Mouse (Mus musculus): ENCODE results near the gene Adh5. TPM values are rescaled to one million over a fixed set of nuclear protein-coding genes. Genes with fewer than 3 reads are reported as not detected.

Gene Adh5
- polyA plus RNA-seq, 1 experiment, result not detected

DNA sequence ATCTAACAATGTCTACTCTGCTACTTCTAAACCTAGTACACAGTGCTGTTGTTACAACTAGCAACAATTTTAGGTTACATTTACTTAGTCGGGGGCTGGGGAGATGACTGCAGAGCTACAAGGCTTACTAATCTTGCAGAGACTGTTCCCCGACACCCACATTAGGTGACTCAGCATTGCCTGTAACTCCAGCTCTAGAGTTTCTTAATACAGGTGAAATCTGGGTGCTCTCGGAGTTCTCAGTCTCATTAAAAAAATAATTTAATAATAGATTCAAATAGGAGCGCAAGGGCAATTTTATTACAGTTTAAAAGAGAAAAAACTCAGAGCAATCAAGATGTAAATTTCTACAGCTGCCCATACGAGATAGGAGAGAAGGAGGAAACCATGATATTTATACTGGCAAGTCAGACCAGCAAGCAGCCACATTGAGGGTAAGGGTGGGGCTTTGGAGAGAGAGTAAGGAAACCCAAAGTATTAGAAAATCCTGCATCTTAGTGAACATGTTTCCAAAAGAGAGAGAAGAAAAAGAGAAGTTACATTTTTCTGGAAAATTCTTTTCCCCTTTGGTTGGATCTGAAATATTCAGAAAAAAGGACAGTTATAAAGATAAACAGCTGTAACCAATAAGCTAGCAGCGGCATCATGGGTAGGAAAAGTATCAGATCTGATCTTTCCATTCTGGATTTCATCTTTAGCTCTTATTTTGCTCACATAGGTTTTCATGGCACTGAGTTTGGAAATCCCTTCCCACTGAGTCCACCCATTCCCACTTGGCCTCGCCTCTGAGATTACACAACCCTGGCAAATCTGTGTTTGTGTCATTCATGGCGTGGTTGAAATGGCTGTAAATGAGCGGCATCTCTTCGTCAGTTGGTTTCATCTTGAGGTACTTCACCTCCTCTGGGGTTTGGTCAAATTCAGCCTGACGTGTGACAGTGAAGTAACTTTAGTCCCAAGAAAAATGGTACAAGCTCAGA, 52.6 kb downstream of the Adh5 start:
- H3K27ac ChIP-seq (ENCODE audit: insufficient read depth, low read depth, low read length), result no peak overlapping the region
- no peaks in the 10 kb centered on the region for H3K4me1 ChIP-seq (ENCODE audit: control insufficient read depth, insufficient read depth, low read length)
- TF ChIP-seq POLR2A (IDR thresholded peaks at IDR 0.05; ENCODE audit: insufficient read depth, low read depth, low read length) (no peak), CTCF (IDR thresholded peaks at IDR 0.05; ENCODE audit: insufficient read depth, low read depth, low read length) (no peak)
- 71% methylated on average over 11 of the region's 11 CpGs for WGBS
- H3K4me3 ChIP-seq (ENCODE audit: insufficient read depth, low read depth, low read length), result no peak overlapping the region

DNA sequence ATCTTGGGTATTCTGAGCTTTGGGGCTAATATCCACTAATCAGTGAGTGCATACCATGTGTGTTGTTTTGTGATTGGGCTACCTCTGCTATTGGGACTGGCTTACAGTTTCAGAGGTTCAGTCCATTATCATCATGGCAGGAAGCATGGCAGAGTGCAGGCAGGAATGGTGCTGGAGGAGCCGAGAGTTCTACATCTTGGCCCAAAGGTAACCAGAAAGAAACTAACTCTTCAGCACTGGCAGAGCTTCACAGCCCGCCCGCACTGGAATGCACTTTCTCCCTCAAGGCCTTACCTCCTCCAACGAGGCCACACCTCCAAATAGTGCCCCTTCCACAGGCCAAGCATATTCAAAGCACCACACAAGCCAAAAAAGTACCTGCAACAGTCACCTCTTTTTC, 55.8 kb downstream of the Adh5 start:
- no peaks in the 10 kb centered on the region for H3K4me1 ChIP-seq (ENCODE audit: control insufficient read depth, insufficient read depth, low read length)
- no peak overlapping the region for H3K4me3 ChIP-seq (ENCODE audit: insufficient read depth, low read depth, low read length)
- WGBS, result 81% methylated on average over 4 of the region's 4 CpGs
- no peak overlapping the region for H3K27ac ChIP-seq (ENCODE audit: insufficient read depth, low read depth, low read length)
- TF ChIP-seq POLR2A (IDR thresholded peaks at IDR 0.05; ENCODE audit: insufficient read depth, low read depth, low read length), result no peak
- no peak for TF ChIP-seq CTCF (IDR thresholded peaks at IDR 0.05; ENCODE audit: insufficient read depth, low read depth, low read length)

DNA sequence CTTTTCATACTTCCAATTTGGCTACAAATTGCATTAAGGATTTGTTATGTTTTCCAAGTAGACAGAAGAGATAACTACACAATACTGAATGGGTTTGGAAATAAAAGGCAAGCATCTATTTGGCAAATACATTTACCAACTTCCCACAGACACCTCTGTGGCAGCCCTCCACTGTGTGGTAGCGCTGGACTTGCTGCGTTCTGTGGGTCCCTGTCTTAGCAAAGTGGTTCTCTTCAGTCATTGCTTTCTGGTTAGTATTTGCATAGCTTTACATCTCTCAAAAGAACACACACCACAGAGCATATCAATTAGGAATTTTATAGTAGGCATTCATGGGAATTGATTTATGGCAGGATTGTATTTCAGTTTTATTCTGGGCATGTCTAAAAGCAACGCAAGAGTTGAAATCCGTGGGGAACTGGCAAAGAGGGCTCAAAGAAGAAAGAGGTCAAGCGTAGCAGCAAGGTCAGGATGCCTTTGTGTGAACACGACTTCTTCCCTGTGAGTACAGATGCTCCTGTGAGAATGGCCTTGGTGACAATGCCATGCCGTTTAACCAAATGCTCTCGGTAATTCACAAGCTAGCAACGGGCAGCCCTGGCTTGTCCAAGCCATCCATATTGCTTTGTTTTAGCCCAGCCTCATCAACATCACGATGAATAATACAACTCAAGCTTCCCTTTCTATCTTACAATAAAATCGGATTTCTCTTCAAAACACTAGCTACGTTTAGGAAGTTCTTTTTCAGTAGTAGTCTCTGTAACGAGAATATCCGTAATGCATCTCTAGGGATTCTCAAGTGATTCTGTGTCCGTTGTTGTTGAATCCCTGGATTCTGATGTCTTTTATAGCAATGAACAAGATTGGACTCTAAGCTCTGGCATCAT, 57.2 kb downstream of the Adh5 start:
- Histone ChIP-seq H3K4me1 (ENCODE audit: control insufficient read depth, insufficient read depth, low read length) (no peaks in the 10 kb centered on the region), H3K27ac (ENCODE audit: insufficient read depth, low read depth, low read length) (no peak overlapping the region), H3K4me3 (ENCODE audit: insufficient read depth, low read depth, low read length) (no peak overlapping the region)
- WGBS, result 75% methylated on average over 15 of the region's 15 CpGs
- TF ChIP-seq POLR2A (IDR thresholded peaks at IDR 0.05; ENCODE audit: insufficient read depth, low read depth, low read length) (no peak), CTCF (IDR thresholded peaks at IDR 0.05; ENCODE audit: insufficient read depth, low read depth, low read length) (no peak)

DNA sequence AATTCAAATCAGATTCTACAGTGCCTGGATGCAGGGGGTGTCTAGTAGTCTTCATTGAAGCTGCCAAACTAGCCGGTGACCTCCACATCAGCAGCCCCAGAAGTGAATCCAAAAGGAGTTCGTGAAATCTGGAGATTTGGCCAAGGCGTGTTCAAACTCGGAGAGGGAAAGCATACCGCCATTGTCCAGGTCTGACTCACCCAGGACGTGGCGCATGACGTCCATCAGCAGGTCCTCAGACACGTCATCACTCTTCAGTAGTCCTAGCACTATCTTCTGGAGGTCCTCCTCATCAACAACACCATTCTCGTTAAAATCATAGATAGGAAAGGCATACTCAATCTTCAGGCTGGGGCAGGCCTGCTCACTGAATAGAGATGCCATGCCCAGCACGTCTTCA, 60.9 kb downstream of the Adh5 start:
- TF ChIP-seq POLR2A (IDR thresholded peaks at IDR 0.05; ENCODE audit: insufficient read depth, low read depth, low read length), result no peak
- no peak for TF ChIP-seq CTCF (IDR thresholded peaks at IDR 0.05; ENCODE audit: insufficient read depth, low read depth, low read length)
- WGBS, result 91% methylated on average over 11 of the region's 11 CpGs
- Histone ChIP-seq H3K27ac (ENCODE audit: insufficient read depth, low read depth, low read length) (no peak overlapping the region), H3K4me1 (ENCODE audit: control insufficient read depth, insufficient read depth, low read length) (no peaks in the 10 kb centered on the region), H3K4me3 (ENCODE audit: insufficient read depth, low read depth, low read length) (no peak overlapping the region)

Other genes starting within 250 kb of the Adh5 start
- gene 4930579F01Rik, start 249.3 kb upstream of the Adh5 start, polyA plus RNA-seq (2012; ENCODE audit: insufficient read depth, insufficient read length, low replicate concordance, missing spikeins), result not detected in 2 replicates
- not detected in 2 replicates for gene Adh7, start 225.3 kb upstream of the Adh5 start, polyA plus RNA-seq (2012; ENCODE audit: insufficient read depth, insufficient read length, low replicate concordance, missing spikeins)
- gene Adh1, start 182.1 kb upstream of the Adh5 start, polyA plus RNA-seq (2012; ENCODE audit: insufficient read depth, insufficient read length, low replicate concordance, missing spikeins), result not detected in 2 replicates
- not detected in 2 replicates for gene Adh6a, start 129.8 kb upstream of the Adh5 start, polyA plus RNA-seq (2012; ENCODE audit: insufficient read depth, insufficient read length, low replicate concordance, missing spikeins)
- gene Adh6b, start 101.3 kb upstream of the Adh5 start, polyA plus RNA-seq (2012; ENCODE audit: insufficient read depth, insufficient read length, low replicate concordance, missing spikeins), result not detected in 2 replicates
- not detected in 2 replicates for gene Adh4, start 27.6 kb upstream of the Adh5 start, polyA plus RNA-seq (2012; ENCODE audit: insufficient read depth, insufficient read length, low replicate concordance, missing spikeins)
- gene Metap1, start 46.4 kb downstream of the Adh5 start, polyA plus RNA-seq (2012; ENCODE audit: insufficient read depth, insufficient read length, low replicate concordance, missing spikeins), result not detected in 2 replicates
- gene Eif4e, start 83.1 kb downstream of the Adh5 start, polyA plus RNA-seq (2012; ENCODE audit: insufficient read depth, insufficient read length, low replicate concordance, missing spikeins), result 280 TPM in 1 of 2 replicates, not detected in the other